Mouse (Mus musculus): ENCODE measurements at regions not wholly inside any gene's neighbourhood (a gene's known extent, or its start where the extent isn't known, plus 50 kb on each side); places are given as distances from the start of the nearest gene placed in this dataset.

DNA sequence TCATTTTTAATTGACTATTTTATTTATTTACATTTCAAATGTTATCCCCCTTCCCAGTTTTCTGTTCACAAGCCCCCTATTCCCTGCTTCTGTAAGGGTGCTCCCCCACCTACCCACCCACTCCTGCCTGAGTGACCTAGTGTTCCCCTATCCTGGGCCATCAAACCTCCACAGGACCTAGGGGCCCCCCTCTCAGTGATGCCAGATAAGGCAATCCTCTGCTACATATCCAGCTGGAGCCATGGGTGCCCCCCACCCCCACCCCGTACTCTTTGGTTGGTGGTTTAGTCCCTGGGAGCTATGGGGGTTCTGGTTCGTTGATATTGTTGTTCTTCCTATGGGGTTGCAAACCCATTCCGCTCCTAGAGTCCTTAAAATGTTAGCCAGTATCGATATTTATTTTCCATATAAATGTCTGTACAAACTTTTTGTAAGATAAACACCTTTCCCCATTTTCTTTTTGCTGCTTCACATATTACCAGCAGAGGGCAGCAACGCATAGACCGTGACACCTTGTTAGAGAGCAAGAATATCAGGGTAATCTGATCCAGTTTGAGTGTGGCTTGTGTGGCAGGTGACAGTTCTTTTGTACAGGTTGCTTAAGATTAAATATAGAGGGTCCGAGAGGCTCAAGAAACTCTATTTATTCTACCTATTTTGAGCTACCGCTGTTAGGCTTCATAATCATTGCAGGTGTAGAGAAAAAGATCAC lies 177.2 kb upstream of the Scn7a start:
- DNase-seq (ENCODE audit: low spot score) = peak; percentile 66
- Histone ChIP-seq H3K4me2 (ENCODE audit: low read length) (no peak overlapping the region), H3K27ac (ENCODE audit: low read depth) (no peak overlapping the region), H3K4me3 (ENCODE audit: low read depth, low read length) (no peak overlapping the region), H3K36me3 (ENCODE audit: control insufficient read depth, insufficient read depth, low read length) (no peaks in the 10 kb centered on the region), H3K9ac (ENCODE audit: low read length) (no peak overlapping the region), H3K4me1 (replicated peaks; ENCODE audit: control insufficient read depth, insufficient read depth, low read length) (no peaks in the 10 kb centered on the region), H3K9me3 (ENCODE audit: control insufficient read depth, low read length) (no peaks in the 10 kb centered on the region), H3K27me3 (replicated peaks; ENCODE audit: control insufficient read depth, insufficient read depth, low read length) (no peaks in the 10 kb centered on the region; the same call in 1 of the 2 replicates)
- WGBS = 24% methylated on average over 8 of the region's 8 CpGs
- 0 out of 2 replicates have a peak, but pooled peaks have one; percentile 72 for ATAC-seq (replicated peaks; ENCODE audit: low FRiP score, low TSS enrichment, low read depth)

- Histone ChIP-seq H3K9ac (ENCODE audit: low read length) (no peak overlapping the region), H3K36me3 (ENCODE audit: control insufficient read depth, insufficient read depth, low read length) (no peaks in the 10 kb centered on the region), H3K9me3 (ENCODE audit: control insufficient read depth, low read length) (no peaks in the 10 kb centered on the region), H3K4me1 (replicated peaks; ENCODE audit: control insufficient read depth, insufficient read depth, low read length) (no peaks in the 10 kb centered on the region), H3K27ac (ENCODE audit: low read depth) (no peak overlapping the region), H3K27me3 (replicated peaks; ENCODE audit: control insufficient read depth, insufficient read depth, low read length) (no peaks in the 10 kb centered on the region), H3K4me2 (ENCODE audit: low read length) (no peak overlapping the region), H3K4me3 (ENCODE audit: low read depth, low read length) (no peak overlapping the region)
- WGBS = 79% methylated on average over 5 of the region's 5 CpGs
- ATAC-seq (replicated peaks; ENCODE audit: low FRiP score, low TSS enrichment, low read depth) (no peak), DNase-seq (ENCODE audit: low spot score) (no peak)
Measured at GRCm38 (mm10) chr2:66941188-66941587, 156.5 kb upstream of the Scn7a start.

DNA sequence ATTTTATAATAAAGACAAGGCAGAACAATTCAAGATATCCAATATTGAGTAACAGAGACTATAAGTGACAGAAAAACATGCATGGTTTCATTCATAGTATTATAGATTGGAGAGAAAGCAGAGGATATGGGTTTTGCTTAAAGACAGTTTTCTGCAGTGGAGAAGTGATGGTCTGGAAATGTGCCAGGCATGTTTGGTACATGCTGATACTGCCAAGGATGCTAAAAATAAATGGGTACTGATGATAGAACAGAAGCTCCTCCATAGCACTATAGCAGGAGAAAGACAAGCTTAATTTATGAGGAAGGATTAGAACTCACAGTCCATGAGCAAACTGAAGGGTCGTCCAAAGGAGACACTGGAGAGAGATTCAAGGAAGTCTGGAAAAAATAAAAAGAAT lies 113.3 kb upstream of the Scn7a start:
- DNase-seq (ENCODE audit: low spot score) (no peak), ATAC-seq (replicated peaks; ENCODE audit: low FRiP score, low TSS enrichment, low read depth) (no peak)
- Histone ChIP-seq H3K9me3 (ENCODE audit: control insufficient read depth, low read length) (no peaks in the 10 kb centered on the region), H3K4me3 (ENCODE audit: low read depth, low read length) (no peak overlapping the region), H3K36me3 (ENCODE audit: control insufficient read depth, insufficient read depth, low read length) (no peaks in the 10 kb centered on the region), H3K4me2 (ENCODE audit: low read length) (no peak overlapping the region), H3K27me3 (replicated peaks; ENCODE audit: control insufficient read depth, insufficient read depth, low read length) (no peaks in the 10 kb centered on the region), H3K4me1 (replicated peaks; ENCODE audit: control insufficient read depth, insufficient read depth, low read length) (no peaks in the 10 kb centered on the region), H3K27ac (ENCODE audit: low read depth) (no peak overlapping the region), H3K9ac (ENCODE audit: low read length) (no peak overlapping the region)
- 68% methylated on average over 1 of the region's 1 CpGs for WGBS

DNA sequence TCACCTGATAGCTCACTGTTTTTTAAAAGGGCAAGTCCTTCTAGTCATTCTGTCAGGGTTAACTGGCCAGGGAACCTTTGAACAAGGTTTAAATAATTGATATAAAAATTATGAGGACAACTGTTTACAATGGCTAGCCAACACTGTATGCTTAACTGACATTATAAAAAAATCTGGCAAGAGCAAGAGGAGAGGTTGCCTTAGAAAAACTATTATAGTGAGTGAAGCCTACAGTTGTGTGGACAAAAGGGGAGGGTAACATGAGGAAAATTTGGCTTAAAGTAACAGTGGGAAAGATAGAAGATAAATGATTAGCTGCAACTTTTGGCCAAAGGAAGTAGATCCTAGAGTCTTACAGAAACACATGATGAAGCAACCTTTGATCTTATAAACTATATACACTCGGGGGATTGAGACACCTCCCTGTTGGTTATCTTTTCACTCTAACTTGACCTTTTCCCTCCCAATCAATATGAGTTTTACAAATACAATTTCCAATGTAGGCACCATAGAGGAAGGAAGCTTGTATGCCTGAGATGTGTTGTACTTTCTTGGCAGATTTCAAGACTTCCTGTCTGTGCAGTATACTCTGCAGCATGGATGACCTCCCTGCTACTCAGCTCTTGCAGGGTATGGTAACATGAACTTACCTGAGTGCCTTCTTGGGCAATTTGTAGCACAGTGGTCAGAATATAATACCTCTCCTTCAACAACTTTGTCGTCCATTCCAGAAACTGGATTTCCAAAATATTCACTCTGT lies 82.9 kb upstream of the Scn7a start:
- 69% methylated on average over 2 of the region's 2 CpGs for WGBS
- H3K4me1 ChIP-seq (replicated peaks; ENCODE audit: control insufficient read depth, insufficient read depth, low read length) = no peaks in the 10 kb centered on the region
- H3K9ac ChIP-seq (ENCODE audit: low read length) = no peak overlapping the region
- no peaks in the 10 kb centered on the region for H3K27me3 ChIP-seq (replicated peaks; ENCODE audit: control insufficient read depth, insufficient read depth, low read length)
- no peaks in the 10 kb centered on the region for H3K36me3 ChIP-seq (ENCODE audit: control insufficient read depth, insufficient read depth, low read length)
- H3K9me3 ChIP-seq (ENCODE audit: control insufficient read depth, low read length) = no peaks in the 10 kb centered on the region
- no peak overlapping the region for H3K4me2 ChIP-seq (ENCODE audit: low read length)
- no peak overlapping the region for H3K4me3 ChIP-seq (ENCODE audit: low read depth, low read length)
- H3K27ac ChIP-seq (ENCODE audit: low read depth) = no peak overlapping the region
- no peak for DNase-seq (ENCODE audit: low spot score)
- ATAC-seq (replicated peaks; ENCODE audit: low FRiP score, low TSS enrichment, low read depth) = no peak

Measured in intestine, embryonic 14.5 days (tissue).